Mouse (Mus musculus): Measurements from ENCODE around the gene Olfr740.

- TF ChIP-seq CTCF (IDR thresholded peaks at IDR 0.05; ENCODE audit: extremely low read depth, insufficient read length, insufficient replicate concordance, low read depth, low read length), result no peak
- TF ChIP-seq POLR2A (IDR thresholded peaks at IDR 0.05; ENCODE audit: low read depth, low read length), result no peak
These were observed at the start of gene Olfr740 for GRCm38 (mm10) chr14:50445245-50445644.

Measured in small intestine, adult 2 months (tissue).